Mouse (Mus musculus) frontal cortex, postnatal 10 days (tissue): ENCODE data around the gene Olfr1200.

Experiments used
- DNase-seq, 2 experiments: peaks; one replicate each; pipeline ENCODE4 v3.0.0; 2022; ENCODE audit warnings: low spot score in 2 of 2, mixed read lengths in 1 of 2

Gene Olfr1200

GRCm38 (mm10) chr2:88770388-88770787 is at the start of gene Olfr1200:
Gene Olfr1200 (minus strand): TSS chr2:88770488.
- DNase-seq: no peak

GRCm38 (mm10) chr2:88814196-88814595 is 43.9 kb upstream of the Olfr1200 start, which contains the start of gene Olfr1202:
Gene Olfr1202 (plus strand): TSS chr2:88814496.
- no peak for DNase-seq

GRCm38 (mm10) chr2:88792736-88793135 is 22.4 kb upstream of the Olfr1200 start, which contains the start of gene Olfr1201:
Gene Olfr1201 (plus strand): TSS chr2:88793036.
- no peak for DNase-seq

GRCm38 (mm10) chr2:88760369-88760768 is 9.9 kb downstream of the Olfr1200 start, which contains the start of gene Olfr1199:
Gene Olfr1199 (minus strand): TSS chr2:88760469.
- DNase-seq: no peak

- DNase-seq: no peak
Observed at GRCm38 (mm10) chr2:88751270-88751669, 19.0 kb downstream of the Olfr1200 start, which contains the start of gene Olfr1198. Gene Olfr1198 (minus strand): TSS chr2:88751370.

- no peak for DNase-seq
Observed at GRCm38 (mm10) chr2:88743379-88743778, 26.9 kb downstream of the Olfr1200 start.

GRCm38 (mm10) chr2:88732266-88732665 is 38.0 kb downstream of the Olfr1200 start, which contains the start of gene Olfr1197:
Gene Olfr1197 (minus strand): TSS chr2:88732366.
- no peak for DNase-seq
